Mouse (Mus musculus): ENCODE data around the gene Sigmar1.
"Not testable (repeated sequence)": the region's sequence is repeated elsewhere in the genome, so short reads cannot be mapped to it uniquely, and the experiment has no call there.

DNA sequence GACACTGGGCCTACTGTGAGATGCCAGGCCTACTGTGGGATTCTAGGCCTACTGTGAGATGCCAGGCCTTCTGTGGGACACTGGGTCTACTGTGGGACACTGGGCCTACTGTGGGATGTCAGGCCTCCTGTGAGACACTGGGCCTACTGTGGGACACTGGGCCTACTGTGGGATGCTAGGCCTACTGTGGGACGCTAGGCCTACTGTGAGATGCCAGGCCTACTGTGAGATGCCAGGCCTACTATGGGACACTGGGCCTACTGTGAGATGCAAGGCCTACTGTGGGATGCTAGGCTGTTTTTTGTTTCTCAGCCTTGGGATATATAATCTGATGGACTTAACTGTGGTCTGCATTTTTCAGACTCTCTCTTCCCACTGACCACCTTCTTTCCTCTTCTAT, 19.9 kb upstream of the Sigmar1 start:
- TF ChIP-seq CTCF (IDR thresholded peaks at IDR 0.05; ENCODE audit: low read depth, low read length); POLR2A (IDR thresholded peaks at IDR 0.05; ENCODE audit: extremely low read depth, insufficient read depth, low read length): not testable (repeated sequence)
